12 mouse cellular contexts compared by ENCODE assay signal in the genomic region with DNA sequence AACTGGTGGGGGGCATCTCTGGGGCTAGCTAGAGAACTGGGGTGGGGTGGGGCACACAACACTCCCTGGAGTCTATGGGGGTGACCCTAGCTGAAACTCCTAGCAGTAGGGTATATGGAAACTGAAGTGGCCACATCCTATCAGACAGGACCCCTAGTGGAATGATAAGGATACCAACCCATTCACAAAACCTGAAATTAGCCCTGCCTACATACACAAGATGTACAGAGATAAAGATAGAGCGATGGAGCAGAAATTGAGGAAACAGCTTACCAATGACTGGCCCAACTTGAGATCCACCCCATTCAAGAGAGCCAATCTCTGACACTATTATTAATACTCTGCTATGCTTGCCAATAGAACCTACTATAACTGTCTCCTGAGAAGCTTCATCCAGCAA. TPM values are rescaled to one million over a fixed set of nuclear protein-coding genes. Genes with fewer than 3 reads are reported as not detected.
DNase-seq lines count a peak whose midpoint lies in the region; ATAC-seq and TF ChIP-seq lines count a peak whose summit lies in the region.
"Had no signal": no experiment of that assay in that cellular context is flagged by ENCODE, and none has a peak within 500 bp of the region (broad histone marks: within the 10 kb centered on the region; RNA-seq: fewer than 3 reads in every experiment).

No protein-coding gene starts in this region.

- no peaks in the 10 kb centered on the region for H3K27me3 ChIP-seq in kidney, postnatal 0 days (ENCODE audit: insufficient read depth, low read length)
- no peaks in the 10 kb centered on the region for H3K27me3 ChIP-seq in embryonic facial prominence, embryonic 15.5 days
- no peaks in the 10 kb centered on the region for H3K27me3 ChIP-seq in hindbrain, postnatal 0 days (ENCODE audit: insufficient read depth, low read length)
- H3K27me3 ChIP-seq in neural tube, embryonic 12.5 days (replicated peaks): no peaks in the 10 kb centered on the region
- H3K27me3 ChIP-seq: Patski had no signal

- WGBS in kidney, postnatal 0 days: 95% methylated on average over 1 of the region's 1 CpGs
- 80% methylated on average over 1 of the region's 1 CpGs for WGBS in embryonic facial prominence, embryonic 15.5 days
- 96% methylated on average over 1 of the region's 1 CpGs for WGBS in hindbrain, postnatal 0 days
- WGBS in neural tube, embryonic 12.5 days: 97% methylated on average over 1 of the region's 1 CpGs

- no peak overlapping the region for H3K9ac ChIP-seq in kidney, postnatal 0 days (ENCODE audit: low read depth, low read length)
- H3K9ac ChIP-seq in embryonic facial prominence, embryonic 15.5 days: no peak overlapping the region
- no peak overlapping the region for H3K9ac ChIP-seq in hindbrain, postnatal 0 days (replicated peaks; ENCODE audit: low read length)
- H3K9ac ChIP-seq in neural tube, embryonic 12.5 days: no peak overlapping the region

- H3K9me3 ChIP-seq in kidney, postnatal 0 days (replicated peaks; ENCODE audit: low read length): no peaks in the 10 kb centered on the region
- H3K9me3 ChIP-seq in embryonic facial prominence, embryonic 15.5 days (replicated peaks): no peaks in the 10 kb centered on the region
- H3K9me3 ChIP-seq in hindbrain, postnatal 0 days (ENCODE audit: low read length): no peaks in the 10 kb centered on the region
- H3K9me3 ChIP-seq in neural tube, embryonic 12.5 days: no peaks in the 10 kb centered on the region

- no peaks in the 10 kb centered on the region for H3K4me1 ChIP-seq in kidney, postnatal 0 days (replicated peaks; ENCODE audit: insufficient read depth, low read length)
- H3K4me1 ChIP-seq in embryonic facial prominence, embryonic 15.5 days: peaks cover 19% of the 10 kb centered on the region
- H3K4me1 ChIP-seq in hindbrain, postnatal 0 days (ENCODE audit: insufficient read depth, low read length): peaks cover 11% of the 10 kb centered on the region; the same call in 1 of the 2 replicates
- peaks cover 8% of the 10 kb centered on the region for H3K4me1 ChIP-seq in neural tube, embryonic 12.5 days

- no peak for TF ChIP-seq CTCF in kidney, postnatal 0 days (IDR thresholded peaks at IDR 0.05; ENCODE audit: low read depth)
- no peak for TF ChIP-seq CTCF in hindbrain, postnatal 0 days (IDR thresholded peaks at IDR 0.05; ENCODE audit: low read depth)

- H3K36me3 ChIP-seq in kidney, postnatal 0 days (ENCODE audit: insufficient read depth, low read length): 0 out of 2 replicates have a peak, but pooled peaks cover 4% of the 10 kb centered on the region
- H3K36me3 ChIP-seq in embryonic facial prominence, embryonic 15.5 days: no peaks in the 10 kb centered on the region
- H3K36me3 ChIP-seq in hindbrain, postnatal 0 days (ENCODE audit: insufficient read depth, low read length): no peaks in the 10 kb centered on the region; the same call in 1 of the 2 replicates
- no peaks in the 10 kb centered on the region for H3K36me3 ChIP-seq in neural tube, embryonic 12.5 days

- no peak for ATAC-seq in kidney, postnatal 0 days (replicated peaks; ENCODE audit: low FRiP score, low read depth)
- no peak for ATAC-seq in embryonic facial prominence, embryonic 15.5 days (ENCODE audit: insufficient number of reproducible peaks, low FRiP score, low TSS enrichment, low read depth)
- no peak for ATAC-seq in hindbrain, postnatal 0 days
- no peak for ATAC-seq in neural tube, embryonic 12.5 days (ENCODE audit: low FRiP score, low read depth)
- ATAC-seq in frontal cortex, adult (ENCODE audit: low TSS enrichment): no peak
- ATAC-seq: Patski had no signal

- peak overlapping the region; percentile 0; the same call in 1 of the 2 replicates for H3K4me2 ChIP-seq in kidney, postnatal 0 days (ENCODE audit: low read length)
- peak overlapping the region; percentile 80 for H3K4me2 ChIP-seq in embryonic facial prominence, embryonic 15.5 days (replicated peaks)
- peak overlapping the region; percentile 68; the same call in 1 of the 2 replicates for H3K4me2 ChIP-seq in hindbrain, postnatal 0 days (ENCODE audit: low read depth, low read length)
- peak overlapping the region; percentile 64 for H3K4me2 ChIP-seq in neural tube, embryonic 12.5 days (replicated peaks)

- no peak for DNase-seq in kidney, postnatal 0 days (ENCODE audit: low spot score)
- no peak for DNase-seq in kidney, adult 8-10 months
- DNase-seq in hindbrain, postnatal 0 days (ENCODE audit: low spot score): no peak
- no peak for DNase-seq in thymus, postnatal 36 days
- no peak for DNase-seq in thymus, adult 18-20 months
- DNase-seq: kidney, adult 18-20 months; lung, adult 18-20 months; thymus, postnatal 25 days had no signal

- no peak overlapping the region for H3K27ac ChIP-seq in kidney, postnatal 0 days
- H3K27ac ChIP-seq in embryonic facial prominence, embryonic 15.5 days (replicated peaks): no peak overlapping the region
- no peak overlapping the region for H3K27ac ChIP-seq in hindbrain, postnatal 0 days
- H3K27ac ChIP-seq in neural tube, embryonic 12.5 days: no peak overlapping the region

- no peak overlapping the region for H3K4me3 ChIP-seq in kidney, postnatal 0 days (replicated peaks; ENCODE audit: low read depth, low read length)
- H3K4me3 ChIP-seq in embryonic facial prominence, embryonic 15.5 days (replicated peaks): 0 out of 2 replicates have a peak overlapping the region, but pooled peaks have one; percentile 69
- no peak overlapping the region for H3K4me3 ChIP-seq in hindbrain, postnatal 0 days (ENCODE audit: low read length)
- H3K4me3 ChIP-seq in neural tube, embryonic 12.5 days: no peak overlapping the region

RNA-seq across cellular contexts. Expression of a gene that starts 1.9 kb away (rescaled TPM):
- polyA plus RNA-seq in kidney, postnatal 0 days (2015; fragmentation: Nextera tagmentation; extraction: Ambion mirVana): 20.2 and 22.6 TPM in 2 replicates
- 26.5 and 29.7 TPM in 2 replicates for polyA plus RNA-seq in embryonic facial prominence, embryonic 15.5 days (2015; fragmentation: Nextera tagmentation; extraction: Ambion mirVana)
- total RNA-seq in hindbrain, postnatal 0 days (2014; rRNA removed): 17.8 and 18.2 TPM in 2 replicates
- 24.3 and 26.6 TPM in 2 replicates for polyA plus RNA-seq in hindbrain, postnatal 0 days (2015; fragmentation: Nextera tagmentation; extraction: Ambion mirVana)
- 41.2 and 43.6 TPM in 2 replicates for polyA plus RNA-seq in neural tube, embryonic 12.5 days (2016; fragmentation: Nextera tagmentation; extraction: Ambion mirVana)

RNA-seq across cellular contexts. Expression of a gene that starts 8.0 kb away (rescaled TPM):
- polyA plus RNA-seq in kidney, postnatal 0 days (2015; fragmentation: Nextera tagmentation; extraction: Ambion mirVana): 0.49 and 0.70 TPM in 2 replicates
- 0.85 and 0.91 TPM in 2 replicates for polyA plus RNA-seq in embryonic facial prominence, embryonic 15.5 days (2015; fragmentation: Nextera tagmentation; extraction: Ambion mirVana)
- total RNA-seq in hindbrain, postnatal 0 days (2014; rRNA removed): not detected in 2 replicates
- 0.86 and 1.1 TPM in 2 replicates for polyA plus RNA-seq in hindbrain, postnatal 0 days (2015; fragmentation: Nextera tagmentation; extraction: Ambion mirVana)
- 0.08 and 0.13 TPM in 2 replicates for polyA plus RNA-seq in neural tube, embryonic 12.5 days (2016; fragmentation: Nextera tagmentation; extraction: Ambion mirVana)
- polyA plus RNA-seq: Patski had no signal

Comparison
In these comparisons a context has a peak if more than half of its experiments do, and no peak if none do; other contexts are left out.
1. H3K4me2 ChIP-seq: peak in every context shown above with its lines; median percentile 80 in embryonic facial prominence, embryonic 15.5 days; 68 in hindbrain, postnatal 0 days; 64 in neural tube, embryonic 12.5 days; 0 in kidney, postnatal 0 days.